Mouse (Mus musculus) E14TG2a.4 (cell line): ENCODE measurements around the gene Itgb3.

Source experiments
- H3K27me3 ChIP-seq: 2 replicates; pipeline ENCODE4 v1.6.1; 2014; ENCODE audit warnings: low read length, control low read depth; ENCODE audit not compliant: insufficient read depth
- H3K36me3 ChIP-seq: 2 replicates; pipeline ENCODE4 v1.6.1; 2014; ENCODE audit warnings: low read length, control low read depth; ENCODE audit not compliant: insufficient read depth
- H3K4me1 ChIP-seq: replicated peaks from 2 replicates; pipeline ENCODE4 v1.6.1; 2014; ENCODE audit warnings: low read depth, low read length, control low read depth
- H3K4me3 ChIP-seq: replicated peaks from 2 replicates; pipeline ENCODE4 v1.5.1; 2014; ENCODE audit warnings: mild to moderate bottlenecking, low read length
- H3K9me3 ChIP-seq: 2 replicates; pipeline ENCODE4 v1.6.1; 2014; ENCODE audit warnings: low read length, control low read depth
- CTCF ChIP-seq: conservative IDR thresholded peaks from 2 replicates; pipeline ENCODE4 v1.5.1; 2014; ENCODE audit warnings: low read length
- NANOG ChIP-seq: IDR thresholded peaks from 2 replicates; pipeline ENCODE4 v1.6.1; 2014; ENCODE audit warnings: borderline replicate concordance, low read length, mixed read lengths
- POU5F1 ChIP-seq: IDR thresholded peaks from 2 replicates; pipeline ENCODE4 v1.6.1; 2014; ENCODE audit warnings: low read length, borderline replicate concordance

Itgb3 gene

DNA sequence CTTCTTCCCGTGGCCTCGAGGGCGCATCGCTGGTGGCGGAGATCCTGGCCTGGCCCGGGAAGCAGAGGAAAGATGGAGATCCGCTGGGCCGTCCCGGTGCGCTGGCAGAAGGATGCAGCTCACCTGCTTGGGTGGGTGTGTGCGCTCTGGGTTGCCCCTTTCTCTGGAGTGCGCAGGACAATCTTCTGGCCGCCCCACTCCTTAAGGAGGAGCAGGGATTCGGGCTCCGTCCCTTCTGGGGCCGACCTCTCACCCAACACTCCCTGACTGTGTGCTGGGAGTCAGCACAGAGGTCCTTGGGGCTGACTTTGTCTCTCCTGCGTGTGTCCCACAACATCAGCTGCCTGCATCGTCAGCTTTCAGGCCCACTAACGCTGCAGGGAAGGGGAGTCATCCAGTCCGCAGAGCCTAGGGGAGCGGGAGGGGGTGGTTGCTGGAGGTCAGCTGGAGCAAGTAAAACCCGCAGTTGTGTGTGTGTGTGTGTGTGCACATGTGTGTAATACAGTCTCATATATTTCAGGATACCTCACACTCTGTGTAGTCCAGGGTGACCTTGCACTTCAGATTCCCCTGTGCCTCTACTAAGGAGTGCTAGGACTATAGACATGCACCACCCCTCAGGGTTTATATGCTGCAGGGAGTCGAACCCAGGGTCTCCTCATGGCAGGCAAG, 585 bp downstream of the Itgb3 start:
- peak overlapping the region; percentile 85 for H3K4me3 ChIP-seq
- no peak for TF ChIP-seq POU5F1
- TF ChIP-seq NANOG = no peak
- no peak for TF ChIP-seq CTCF
- H3K4me1 ChIP-seq = peaks cover 31% of the 10 kb centered on the region
- no peaks in the 10 kb centered on the region for H3K36me3 ChIP-seq
- H3K27me3 ChIP-seq = peaks cover 69% of the 10 kb centered on the region
- no peaks in the 10 kb centered on the region for H3K9me3 ChIP-seq

DNA sequence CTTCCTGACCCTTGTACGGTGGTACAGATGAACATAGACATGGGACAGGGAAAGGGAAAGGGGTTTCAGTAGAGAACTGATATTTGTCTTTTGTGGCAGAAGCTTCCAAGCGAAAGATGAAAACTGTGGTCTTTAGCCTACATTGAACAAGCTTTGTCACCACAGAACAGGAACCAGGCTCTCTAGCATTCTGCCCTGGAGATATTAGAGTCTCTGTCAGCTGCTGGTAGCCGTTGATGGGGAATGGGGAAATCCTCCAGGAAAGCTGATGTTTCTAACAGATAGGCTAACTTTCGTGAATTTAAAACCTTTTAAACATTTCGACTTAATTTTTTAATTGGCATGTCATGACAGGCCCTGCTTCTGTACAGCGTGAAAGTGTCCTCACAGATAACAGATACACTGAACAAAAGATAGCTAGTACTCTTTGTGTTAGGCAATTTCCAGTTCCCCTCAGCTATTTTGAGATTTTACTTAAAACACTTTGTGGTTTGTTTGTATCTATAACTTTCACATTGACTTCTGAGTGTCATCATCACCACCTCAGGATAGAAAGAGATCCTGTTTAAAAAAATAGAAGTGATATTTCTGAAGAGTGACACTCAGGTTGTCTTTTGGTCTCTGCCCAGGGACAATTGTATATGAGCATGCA, 1.4 kb downstream of the Itgb3 start:
- Histone ChIP-seq H3K9me3 (no peaks in the 10 kb centered on the region), H3K4me3 (no peak overlapping the region), H3K27me3 (peaks cover 72% of the 10 kb centered on the region), H3K4me1 (peaks cover 25% of the 10 kb centered on the region), H3K36me3 (no peaks in the 10 kb centered on the region)
- TF ChIP-seq POU5F1 (no peak), CTCF (no peak), NANOG (no peak)

DNA sequence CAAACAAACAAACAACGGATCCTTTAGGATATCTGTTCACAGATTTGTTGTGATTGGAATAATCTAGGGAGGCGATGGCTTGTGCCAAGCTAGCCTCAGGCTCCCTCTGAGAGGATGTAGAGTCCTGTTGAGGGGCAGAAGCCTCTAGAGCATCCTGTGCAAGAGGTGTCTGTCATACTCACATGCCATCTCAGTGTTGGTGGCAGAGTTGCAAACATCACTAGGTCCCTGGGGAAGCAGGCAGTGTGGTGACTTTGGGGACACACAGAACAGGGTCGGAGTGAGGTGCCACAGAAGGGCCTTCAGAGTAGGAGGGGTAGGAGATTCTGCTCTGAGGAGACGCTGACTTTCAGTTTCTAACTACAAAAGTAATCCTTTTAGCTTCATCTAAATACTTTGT, 1.9 kb downstream of the Itgb3 start:
- Histone ChIP-seq H3K4me3 (no peak overlapping the region), H3K27me3 (peaks cover 71% of the 10 kb centered on the region), H3K9me3 (no peaks in the 10 kb centered on the region), H3K36me3 (no peaks in the 10 kb centered on the region), H3K4me1 (peaks cover 20% of the 10 kb centered on the region)
- TF ChIP-seq NANOG (no peak), POU5F1 (no peak), CTCF (no peak)

DNA sequence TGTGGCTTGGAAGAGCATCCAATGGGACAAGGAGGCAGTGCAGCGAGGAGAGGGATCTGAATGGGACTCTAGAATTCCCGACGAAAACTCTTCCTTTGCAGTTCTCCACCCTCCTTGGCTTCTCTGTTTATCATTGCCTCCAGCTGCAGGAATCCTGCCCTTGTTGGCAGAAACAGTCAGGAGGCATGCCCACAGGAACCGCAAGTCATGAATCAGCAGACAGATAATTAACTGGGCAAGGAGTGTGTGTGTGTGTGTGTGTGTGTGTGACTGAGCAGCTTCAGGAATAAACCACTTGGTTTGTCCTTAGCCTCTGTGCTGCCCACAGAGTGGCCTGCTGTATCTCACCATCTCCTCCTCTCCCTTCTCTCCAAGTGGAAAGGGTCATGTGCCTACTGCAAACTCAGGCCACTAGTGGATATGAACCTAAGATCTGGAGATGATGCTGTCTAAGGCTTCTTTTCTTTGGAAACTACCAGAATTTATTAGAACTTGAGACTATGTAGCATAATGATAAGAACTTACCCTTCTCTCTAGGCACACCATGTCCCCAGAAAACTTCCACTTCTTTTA, 3.9 kb downstream of the Itgb3 start:
- Histone ChIP-seq H3K4me3 (no peak overlapping the region), H3K36me3 (no peaks in the 10 kb centered on the region), H3K4me1 (peaks cover 15% of the 10 kb centered on the region), H3K9me3 (no peaks in the 10 kb centered on the region), H3K27me3 (peaks cover 57% of the 10 kb centered on the region)
- no peak for TF ChIP-seq CTCF
- TF ChIP-seq POU5F1 = no peak
- no peak for TF ChIP-seq NANOG

DNA sequence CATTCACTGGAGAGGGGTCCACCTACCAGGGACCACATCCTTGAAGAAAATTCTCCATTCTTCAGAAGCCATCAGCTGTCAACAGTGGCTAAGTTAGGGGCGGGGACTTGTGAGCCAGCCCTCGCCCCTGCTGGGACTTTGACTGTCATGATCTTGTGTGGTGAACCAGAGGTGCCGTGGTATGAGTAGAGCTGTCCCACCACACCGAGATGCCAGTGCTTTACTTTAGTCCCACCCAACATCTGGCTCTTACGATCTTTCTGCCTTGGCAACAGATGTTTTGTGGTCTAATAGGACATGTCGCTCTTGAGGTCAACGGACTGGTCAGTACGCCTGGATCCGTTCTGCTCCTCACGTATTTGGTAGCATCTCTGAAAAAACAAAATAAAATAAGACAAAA, 5.8 kb downstream of the Itgb3 start:
- TF ChIP-seq POU5F1 = no peak
- no peak for TF ChIP-seq NANOG
- TF ChIP-seq CTCF = no peak
- Histone ChIP-seq H3K27me3 (peaks cover 47% of the 10 kb centered on the region), H3K4me3 (no peak overlapping the region), H3K4me1 (peaks cover 5% of the 10 kb centered on the region), H3K9me3 (no peaks in the 10 kb centered on the region), H3K36me3 (no peaks in the 10 kb centered on the region)

DNA sequence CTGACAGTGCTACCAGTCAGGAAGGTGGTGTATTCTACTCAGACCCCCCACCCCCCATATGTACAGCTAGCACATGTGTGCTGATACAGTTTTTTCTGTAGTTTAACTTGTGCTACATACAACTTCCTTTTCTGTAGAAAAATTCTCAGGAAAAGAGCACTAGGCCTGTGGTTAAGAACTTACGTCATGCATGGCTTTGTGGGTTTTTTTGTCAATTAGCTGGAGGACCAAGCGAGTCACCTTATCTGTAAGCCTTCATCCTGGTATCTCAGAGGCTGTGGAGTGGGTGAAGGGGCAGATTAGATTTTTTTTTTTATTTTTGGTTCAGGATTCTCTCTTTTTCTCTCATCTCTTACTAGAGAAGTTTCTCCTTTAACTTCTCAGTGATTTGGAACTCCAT, 6.3 kb downstream of the Itgb3 start:
- no peak overlapping the region for H3K4me3 ChIP-seq
- H3K27me3 ChIP-seq = peaks cover 42% of the 10 kb centered on the region
- H3K9me3 ChIP-seq = no peaks in the 10 kb centered on the region
- H3K36me3 ChIP-seq = no peaks in the 10 kb centered on the region
- peaks cover 8% of the 10 kb centered on the region for H3K4me1 ChIP-seq
- TF ChIP-seq POU5F1 = no peak
- TF ChIP-seq CTCF = no peak
- TF ChIP-seq NANOG = no peak

DNA sequence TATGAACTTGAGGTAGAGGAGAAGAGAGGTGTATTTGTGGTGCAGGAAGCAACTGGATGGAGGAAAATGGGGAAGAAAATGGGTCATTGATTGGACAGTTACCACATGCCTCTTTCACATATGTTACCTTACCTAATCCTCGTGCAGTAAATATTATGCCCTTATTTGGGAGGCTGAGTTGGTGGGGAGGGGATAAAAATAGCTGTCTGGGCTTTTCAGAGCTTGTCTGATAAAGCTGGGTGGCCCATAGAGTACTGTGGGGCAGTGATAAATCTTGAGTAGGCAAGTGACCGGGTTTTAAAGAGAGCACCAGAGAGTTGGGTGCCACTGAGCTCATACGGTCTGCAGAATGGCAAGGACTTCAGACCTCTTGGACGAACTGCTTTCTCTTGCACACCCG, 8.4 kb downstream of the Itgb3 start:
- TF ChIP-seq CTCF = no peak
- no peak for TF ChIP-seq NANOG
- no peak for TF ChIP-seq POU5F1
- Histone ChIP-seq H3K4me1 (peaks cover 26% of the 10 kb centered on the region), H3K4me3 (no peak overlapping the region), H3K36me3 (no peaks in the 10 kb centered on the region), H3K27me3 (peaks cover 25% of the 10 kb centered on the region), H3K9me3 (no peaks in the 10 kb centered on the region)

DNA sequence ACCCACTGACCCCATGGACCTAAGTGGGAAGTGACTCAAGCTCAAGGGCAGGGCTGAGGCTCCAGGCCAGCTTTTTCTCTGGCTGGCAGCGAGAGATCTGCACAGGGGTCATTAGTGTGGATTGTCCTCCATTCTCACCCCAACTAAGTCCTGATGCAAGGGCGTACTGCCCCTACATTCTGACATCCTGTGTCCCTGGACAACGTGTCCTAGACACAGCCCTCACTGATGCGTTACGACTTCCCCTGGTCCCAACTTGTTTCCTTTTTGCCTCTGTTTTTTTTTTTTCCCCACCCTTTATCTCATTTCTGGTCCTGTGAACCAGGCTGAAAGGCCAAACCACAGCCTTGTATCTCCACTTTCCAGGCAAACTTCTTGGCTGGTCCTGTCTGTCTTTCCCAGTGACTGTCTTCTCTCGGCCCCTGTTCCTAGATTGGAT, 10.9 kb downstream of the Itgb3 start:
- no peaks in the 10 kb centered on the region for H3K36me3 ChIP-seq
- H3K4me3 ChIP-seq = no peak overlapping the region
- H3K9me3 ChIP-seq = no peaks in the 10 kb centered on the region
- peaks cover 35% of the 10 kb centered on the region for H3K4me1 ChIP-seq
- TF ChIP-seq NANOG (no peak), CTCF (no peak), POU5F1 (no peak)
- peaks cover 9% of the 10 kb centered on the region; the same call in 1 of the 2 replicates for H3K27me3 ChIP-seq
